Mouse (Mus musculus) hindbrain, postnatal 0 days (tissue): ENCODE measurements around the gene Suco. TPM values are rescaled to one million over a fixed set of nuclear protein-coding genes. Genes with fewer than 3 reads are reported as not detected.

Experiments
- ATAC-seq: fragments of 200-750 bp; cut with Nextera tagmentation; 2 replicates; pipeline ENCODE4 v1.8.0; 2017; ENCODE audit warnings: mild to moderate bottlenecking, moderate TSS enrichment, moderate library complexity
- DNase-seq: peaks from one replicate; pipeline ENCODE4 v3.0.0-alpha.2; 2015; ENCODE audit warnings: low spot score
- H3K27ac ChIP-seq: fragments of 300-500 bp; sonication (generic); 2 replicates; pipeline ENCODE4 v1.5.1; 2014; ENCODE audit warnings: mild to moderate bottlenecking
- H3K27me3 ChIP-seq: fragments of 300-500 bp; sonication (generic); 2 replicates; pipeline ENCODE4 v1.6.1; 2014; ENCODE audit warnings: low read length, mixed read lengths; ENCODE audit not compliant: insufficient read depth
- H3K36me3 ChIP-seq: fragments of 300-500 bp; sonication (generic); 2 replicates; pipeline ENCODE4 v1.6.1; 2014; ENCODE audit warnings: low read length, mixed read lengths; ENCODE audit not compliant: insufficient read depth
- H3K4me1 ChIP-seq: fragments of 300-500 bp; sonication (generic); 2 replicates; pipeline ENCODE4 v1.6.1; 2014; ENCODE audit warnings: antibody characterized with exemption, low read length, mixed read lengths; ENCODE audit not compliant: insufficient read depth
- H3K4me2 ChIP-seq: fragments of 300-500 bp; sonication (generic); 2 replicates; pipeline ENCODE4 v1.6.1; 2014; ENCODE audit warnings: low read depth, mild to moderate bottlenecking, low read length, moderate library complexity, mixed read lengths
- H3K4me3 ChIP-seq: fragments of 300-500 bp; sonication (generic); 2 replicates; pipeline ENCODE4 v1.5.1; 2014; ENCODE audit warnings: low read length
- H3K9ac ChIP-seq: fragments of 300-500 bp; sonication (generic); replicated peaks from 2 replicates; pipeline ENCODE4 v1.6.1; 2014; ENCODE audit warnings: mild to moderate bottlenecking, low read length, moderate library complexity, mixed read lengths
- H3K9me3 ChIP-seq: fragments of 300-500 bp; sonication (generic); 2 replicates; pipeline ENCODE4 v1.6.1; 2016; ENCODE audit warnings: low read length, mixed read lengths
- CTCF ChIP-seq: IDR thresholded peaks from 2 replicates; pipeline ENCODE4 v1.5.1; 2016; ENCODE audit warnings: antibody characterized with exemption, control low read depth, low read depth
- WGBS: fragments of 180-500 bp; shearing (Covaris S2); extraction: QIAGEN DNeasy Blood & Tissue Kit; methylation state at CpG from one replicate; pipeline ENCODE4 v1.1.7; 2014; 5-methylcytosine and 5-hydroxymethylcytosine counted together
- polyA plus RNA-seq: library from polyadenylated mRNA; unstranded; fragments of >200 nt; fragmentation: Nextera tagmentation; extraction: Ambion mirVana; gene quantifications from 2 replicates; pipeline ENCODE4 v1.2.1, GENCODE M21; 2015
- total RNA-seq: library from RNA; depleted of rRNA; stranded (reverse); fragments of >200 nt; gene quantifications from 2 replicates; pipeline ENCODE4 v1.2.3, GENCODE M21; 2014

Suco gene
- total and polyA plus RNA-seq, 2 experiments from 2014 or later = 18.1 to 23.6 TPM

DNA sequence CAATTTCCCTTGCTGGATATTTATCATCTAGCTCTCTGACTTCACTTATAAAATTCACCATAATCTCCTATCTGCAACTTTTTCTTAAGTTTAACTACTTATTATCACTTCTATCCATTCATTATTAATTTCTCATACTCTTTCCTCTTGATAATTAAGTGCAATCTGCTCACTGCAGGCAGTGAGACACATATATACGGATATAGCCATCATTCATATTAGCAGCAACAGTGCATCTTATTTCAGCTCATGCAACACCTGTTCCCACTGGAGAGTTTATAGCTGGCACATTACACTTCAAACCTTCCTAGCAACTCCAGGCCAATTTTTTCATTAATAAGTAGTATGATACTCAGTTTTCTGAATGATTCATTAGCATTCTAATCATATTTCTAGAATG is 7.1 kb downstream of the Suco start:
- ATAC-seq = no peak
- H3K36me3 ChIP-seq = no peaks in the 10 kb centered on the region
- H3K27ac ChIP-seq = no peak overlapping the region
- no peaks in the 10 kb centered on the region for H3K27me3 ChIP-seq
- no peak overlapping the region for H3K4me3 ChIP-seq
- H3K9ac ChIP-seq = no peak overlapping the region
- H3K4me2 ChIP-seq = no peak overlapping the region
- no peak for DNase-seq
- H3K4me1 ChIP-seq = peaks cover 8% of the 10 kb centered on the region
- no peak for TF ChIP-seq CTCF
- H3K9me3 ChIP-seq = no peaks in the 10 kb centered on the region
- WGBS = 64% methylated on average over 1 of the region's 1 CpGs

DNA sequence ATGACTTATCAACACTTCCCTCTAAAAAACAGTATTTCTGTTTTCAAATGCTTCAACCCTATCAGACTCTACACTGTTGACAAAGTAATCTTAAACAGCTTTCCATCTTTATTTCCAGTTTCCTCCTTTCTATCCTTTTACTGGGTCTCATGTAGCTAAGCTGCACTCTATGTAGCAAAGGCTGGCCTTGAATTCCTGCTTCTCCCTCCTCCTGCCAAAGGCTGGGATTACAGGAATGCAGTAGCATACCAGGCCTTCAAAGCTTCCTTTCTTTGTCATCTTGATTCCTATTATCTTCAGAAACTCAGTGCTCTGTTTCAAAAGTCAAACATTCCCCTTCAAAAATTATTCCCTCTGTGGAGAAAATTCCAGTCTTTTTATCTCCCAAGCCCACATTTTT is 8.1 kb downstream of the Suco start:
- Histone ChIP-seq H3K27ac (no peak overlapping the region), H3K9me3 (no peaks in the 10 kb centered on the region), H3K4me3 (no peak overlapping the region), H3K4me1 (no peaks in the 10 kb centered on the region), H3K4me2 (no peak overlapping the region), H3K27me3 (no peaks in the 10 kb centered on the region), H3K36me3 (no peaks in the 10 kb centered on the region), H3K9ac (no peak overlapping the region)
- ATAC-seq (no peak), DNase-seq (no peak)
- no peak for TF ChIP-seq CTCF

DNA sequence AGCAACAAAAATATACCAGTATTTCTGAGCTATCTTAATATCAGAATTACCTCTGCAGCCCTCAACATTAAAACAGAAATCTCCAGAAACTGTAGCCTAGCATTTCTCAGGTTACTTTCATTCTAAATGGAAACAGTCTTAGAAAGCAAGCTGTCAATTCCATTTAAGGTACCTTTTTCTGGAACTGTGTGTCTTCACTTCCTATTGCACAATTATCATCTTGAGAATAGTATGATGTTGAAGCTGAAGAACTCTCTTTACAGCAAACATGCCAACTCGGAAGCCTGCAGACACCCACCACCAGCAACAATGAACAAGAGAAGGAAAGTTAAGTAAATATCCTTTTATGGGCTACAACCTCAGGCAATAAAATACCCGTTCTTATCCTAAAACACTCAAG is 12.7 kb downstream of the Suco start:
- Histone ChIP-seq H3K27me3 (no peaks in the 10 kb centered on the region), H3K36me3 (no peaks in the 10 kb centered on the region), H3K4me2 (no peak overlapping the region), H3K27ac (no peak overlapping the region), H3K4me3 (no peak overlapping the region), H3K4me1 (no peaks in the 10 kb centered on the region), H3K9ac (no peak overlapping the region), H3K9me3 (no peaks in the 10 kb centered on the region)
- no peak for ATAC-seq
- TF ChIP-seq CTCF = no peak
- no peak for DNase-seq
- 86% methylated on average over 2 of the region's 2 CpGs for WGBS

DNA sequence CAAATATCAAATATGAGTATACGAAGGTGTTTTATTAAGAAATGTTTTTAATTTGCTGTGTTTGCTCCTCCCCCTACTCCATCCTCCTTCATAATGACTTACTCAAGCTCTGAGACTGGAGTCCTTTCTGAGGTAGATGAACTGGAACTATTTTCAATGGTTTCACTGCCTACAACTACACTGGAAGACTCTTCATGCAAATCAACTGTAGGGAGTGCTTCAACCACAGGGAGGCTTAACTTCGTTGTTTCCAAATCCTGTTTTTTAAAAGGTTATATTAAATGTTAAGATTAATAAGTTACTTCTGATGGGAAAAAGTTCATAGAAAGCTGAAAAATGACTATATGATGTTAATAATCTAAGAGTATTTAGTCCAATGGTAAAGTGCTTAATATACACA is 17.2 kb downstream of the Suco start:
- DNase-seq (no peak), ATAC-seq (no peak)
- H3K9me3 ChIP-seq = no peaks in the 10 kb centered on the region
- WGBS = 93% methylated on average over 2 of the region's 2 CpGs
- H3K4me1 ChIP-seq = no peaks in the 10 kb centered on the region
- no peak overlapping the region for H3K4me2 ChIP-seq
- no peak overlapping the region for H3K27ac ChIP-seq
- no peak overlapping the region for H3K9ac ChIP-seq
- no peak for TF ChIP-seq CTCF
- no peaks in the 10 kb centered on the region for H3K27me3 ChIP-seq
- 0 out of 2 replicates have a peak, but pooled peaks cover 4% of the 10 kb centered on the region for H3K36me3 ChIP-seq
- H3K4me3 ChIP-seq = no peak overlapping the region

DNA sequence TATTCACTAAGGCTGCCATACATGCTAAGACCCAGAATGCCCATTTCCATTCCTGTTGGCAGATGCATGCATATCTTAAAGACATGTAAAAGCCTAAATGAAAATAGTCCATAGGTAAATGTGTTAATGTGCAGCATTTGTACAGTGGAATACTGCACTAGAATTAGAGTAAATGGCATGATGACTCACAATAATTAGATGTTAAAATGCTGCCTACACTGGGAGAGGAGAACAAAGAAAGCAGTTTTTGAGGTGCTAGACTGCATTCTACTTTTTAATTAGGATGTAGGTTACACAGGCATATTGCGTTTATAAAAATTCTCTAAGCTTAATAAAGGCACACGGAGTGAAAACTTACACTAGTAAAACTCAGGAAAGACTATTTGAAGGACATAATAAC is 49.8 kb downstream of the Suco start:
- DNase-seq = no peak
- Histone ChIP-seq H3K27me3 (no peaks in the 10 kb centered on the region), H3K4me1 (no peaks in the 10 kb centered on the region), H3K36me3 (peaks cover 11% of the 10 kb centered on the region; the same call in 1 of the 2 replicates), H3K4me3 (no peak overlapping the region), H3K9me3 (no peaks in the 10 kb centered on the region), H3K4me2 (no peak overlapping the region), H3K27ac (no peak overlapping the region), H3K9ac (no peak overlapping the region)
- TF ChIP-seq CTCF = no peak
- 87% methylated on average over 2 of the region's 2 CpGs for WGBS
- ATAC-seq = no peak

DNA sequence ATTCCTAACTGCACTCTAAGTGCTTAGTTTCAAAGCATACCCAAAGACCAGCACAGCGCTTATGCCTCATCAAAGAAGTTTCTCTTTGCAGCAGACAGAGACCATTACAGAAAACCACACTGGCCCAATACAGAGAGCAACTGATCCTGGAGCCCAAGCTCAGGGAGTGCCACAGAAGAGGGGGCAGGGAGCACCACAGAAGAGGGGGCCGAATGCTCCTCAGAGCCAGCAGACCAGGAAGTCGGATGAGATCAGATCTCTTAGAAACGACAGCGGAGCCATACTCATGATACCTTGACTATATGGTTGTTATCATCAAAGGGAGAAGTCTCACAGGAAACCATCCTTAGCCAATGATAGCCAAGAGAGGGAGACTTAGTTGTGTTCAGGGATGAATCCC is 67.1 kb downstream of the Suco start:
- Histone ChIP-seq H3K36me3 (no peaks in the 10 kb centered on the region), H3K27me3 (no peaks in the 10 kb centered on the region), H3K9ac (no peak overlapping the region), H3K4me3 (no peak overlapping the region), H3K27ac (no peak overlapping the region), H3K4me2 (no peak overlapping the region), H3K9me3 (no peaks in the 10 kb centered on the region), H3K4me1 (no peaks in the 10 kb centered on the region)
- no peak for TF ChIP-seq CTCF
- 93% methylated on average over 5 of the region's 5 CpGs for WGBS
- ATAC-seq (no peak), DNase-seq (no peak)

DNA sequence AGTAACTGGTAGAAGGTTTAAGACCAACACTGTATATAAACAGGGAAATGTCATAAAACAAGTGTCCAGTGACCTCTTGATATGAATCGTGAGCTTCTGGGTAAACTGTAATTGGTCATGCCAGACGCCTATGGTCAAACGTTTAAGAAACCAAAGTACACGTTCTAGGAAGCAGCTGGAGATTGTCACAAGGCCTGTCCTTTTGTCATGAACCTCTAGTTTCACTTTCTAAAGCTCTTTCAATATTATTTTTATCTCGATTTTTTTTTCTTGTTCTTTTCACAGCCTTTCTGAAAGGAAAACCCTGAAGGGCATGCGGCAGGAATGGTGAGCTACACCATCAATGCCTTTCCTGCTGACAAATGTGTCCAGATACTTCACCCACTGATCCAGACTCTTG is 67.5 kb downstream of the Suco start:
- TF ChIP-seq CTCF = no peak
- 81% methylated on average over 6 of the region's 6 CpGs for WGBS
- Histone ChIP-seq H3K4me3 (no peak overlapping the region), H3K9ac (no peak overlapping the region), H3K9me3 (no peaks in the 10 kb centered on the region), H3K36me3 (no peaks in the 10 kb centered on the region), H3K4me1 (no peaks in the 10 kb centered on the region), H3K27ac (no peak overlapping the region), H3K4me2 (no peak overlapping the region), H3K27me3 (no peaks in the 10 kb centered on the region)
- ATAC-seq (no peak), DNase-seq (no peak)
